Mouse (Mus musculus) liver, adult 2 months (tissue): ENCODE measurements at regions not wholly inside any gene's neighbourhood (a gene's known extent, or its start where the extent isn't known, plus 50 kb on each side); places are given as distances from the start of the nearest gene placed in this dataset.

Experiments used
- CTCF ChIP-seq: fragments of 200-500 bp; IDR thresholded peaks from 2 replicates; pipeline ENCODE4 v1.5.1; 2011; ENCODE audit warnings: low read depth, low read length, control low read depth
- POLR2A ChIP-seq: fragments of 200-500 bp; IDR thresholded peaks from 2 replicates; pipeline ENCODE4 v1.6.1; 2011; ENCODE audit warnings: low read length, control low read depth; ENCODE audit not compliant: insufficient read depth; ENCODE audit errors: extremely low read depth

- TF ChIP-seq POLR2A (no peak), CTCF (no peak)
Measured at GRCm38 (mm10) chr12:25613473-25613872, 516.5 kb upstream of the Id2 start.
